Mouse (Mus musculus) layer of hippocampus, postnatal 14 days (tissue): ENCODE measurements at regions not wholly inside any gene's neighbourhood (a gene's known extent, or its start where the extent isn't known, plus 50 kb on each side); places are given as distances from the start of the nearest gene placed in this dataset.

Experiments used
- DNase-seq, 2 experiments: peaks; one replicate each; pipeline ENCODE4 v3.0.0; 2021 to 2022; ENCODE audit warnings: low spot score in 2 of 2, mixed read lengths in 1 of 2

- DNase-seq = no peak
Observed at GRCm38 (mm10) chr6:19214700-19215099, 348.6 kb downstream of the Ankrd7 start.

- peak in 1 of 2 experiments; percentile 10 for DNase-seq
Observed at GRCm38 (mm10) chr6:19215124-19215523, 349.0 kb downstream of the Ankrd7 start.

GRCm38 (mm10) chr6:19264075-19264819 is 398.1 kb downstream of the Ankrd7 start:
- DNase-seq = no peak

- no peak for DNase-seq
Observed at GRCm38 (mm10) chr6:19273207-19273606, 407.1 kb downstream of the Ankrd7 start.

- peak; percentile 33 to 78 for DNase-seq
Observed at GRCm38 (mm10) chr6:19282682-19283333, 416.7 kb downstream of the Ankrd7 start.

- DNase-seq = no peak
Observed at GRCm38 (mm10) chr6:19332659-19333058, 466.5 kb downstream of the Ankrd7 start.

GRCm38 (mm10) chr6:19335653-19336052 is 469.5 kb downstream of the Ankrd7 start:
- no peak for DNase-seq

GRCm38 (mm10) chr6:19338470-19338869 is 472.4 kb downstream of the Ankrd7 start:
- no peak for DNase-seq
